ENCODE assay signal across 9 mouse cellular contexts in genomic region chr10:40476535-40477285, GRCm38 (mm10).
DNase-seq lines count a peak whose midpoint lies in the region; ATAC-seq and TF ChIP-seq lines count a peak whose summit lies in the region.
"Had no signal": no experiment of that assay in that cellular context is flagged by ENCODE, and none has a peak within 500 bp of the region (broad histone marks: within the 10 kb centered on the region; RNA-seq: fewer than 3 reads in every experiment).

No protein-coding gene starts in this region.

- no peaks in the 10 kb centered on the region for H3K27me3 ChIP-seq in heart, embryonic 15.5 days
- H3K27me3 ChIP-seq in hindbrain, embryonic 10.5 days (ENCODE audit: insufficient read depth, poor library complexity, severe bottlenecking) = no peaks in the 10 kb centered on the region

- WGBS in heart, embryonic 15.5 days = 60% methylated on average over 5 of the region's 5 CpGs
- WGBS in hindbrain, embryonic 10.5 days = 86% methylated on average over 5 of the region's 5 CpGs

- H3K36me3 ChIP-seq in heart, embryonic 15.5 days = peaks cover 5% of the 10 kb centered on the region; the same call in 1 of the 2 replicates
- H3K36me3 ChIP-seq in hindbrain, embryonic 10.5 days = peaks cover 77% of the 10 kb centered on the region

- H3K4me1 ChIP-seq in heart, embryonic 15.5 days (replicated peaks) = peaks cover 3% of the 10 kb centered on the region; the same call in 1 of the 2 replicates
- no peaks in the 10 kb centered on the region for H3K4me1 ChIP-seq in hindbrain, embryonic 10.5 days (replicated peaks)

- no peaks in the 10 kb centered on the region for H3K9me3 ChIP-seq in heart, embryonic 15.5 days (replicated peaks)
- H3K9me3 ChIP-seq in hindbrain, embryonic 10.5 days = no peaks in the 10 kb centered on the region

- no peak overlapping the region for H3K9ac ChIP-seq in heart, embryonic 15.5 days

- no peak for DNase-seq in gastrocnemius, adult 2 months
- no peak for DNase-seq in gastrocnemius, postnatal 14 days
- DNase-seq in 416B (ENCODE audit: low read depth) = peak; percentile 97
- peak; percentile 78 for DNase-seq in lung, postnatal 36 days
- no peak for DNase-seq in adrenal gland, postnatal 25 days
- DNase-seq in hindbrain, embryonic 10.5 days (ENCODE audit: low spot score) = no peak
- DNase-seq in urinary bladder, postnatal 10 days (ENCODE audit: low spot score) = no peak
- DNase-seq: right cerebral cortex, postnatal 25 days had no signal

- intact Hi-C loops in gastrocnemius, adult 2 months (cut with DNase I) = no loop called here
- intact Hi-C loops in gastrocnemius, postnatal 14 days (cut with DNase I; ENCODE audit: low total_unique reads) = no loop called here

- H3K4me2 ChIP-seq in heart, embryonic 15.5 days = no peak overlapping the region

- no peak for TF ChIP-seq CTCF in gastrocnemius, adult 2 months (IDR thresholded peaks at IDR 0.05)

- peak overlapping the region; percentile 43 for H3K27ac ChIP-seq in gastrocnemius, adult 2 months
- H3K27ac ChIP-seq in heart, embryonic 15.5 days = peak overlapping the region; percentile 54
- H3K27ac ChIP-seq in hindbrain, embryonic 10.5 days = no peak overlapping the region

- ATAC-seq in heart, embryonic 15.5 days (replicated peaks; ENCODE audit: insufficient number of reproducible peaks, insufficient read depth, low FRiP score, low read depth) = no peak; the same call in 1 of the 2 replicates

- H3K4me3 ChIP-seq in gastrocnemius, adult 2 months = no peak overlapping the region
- H3K4me3 ChIP-seq in heart, embryonic 15.5 days = no peak overlapping the region
- H3K4me3 ChIP-seq in hindbrain, embryonic 10.5 days = no peak overlapping the region

Comparison
In these comparisons a context has a peak if more than half of its experiments do, and no peak if none do; other contexts are left out.
1. DNase-seq: peak in 416B (single experiment) and lung, postnatal 36 days (single experiment); none in gastrocnemius, adult 2 months (single experiment), gastrocnemius, postnatal 14 days (single experiment), adrenal gland, postnatal 25 days (single experiment), hindbrain, embryonic 10.5 days (single experiment) and urinary bladder, postnatal 10 days (single experiment).